Mouse (Mus musculus) naive thymus-derived CD4-positive, alpha-beta T cell, adult 2 months (primary cell): Measurements from ENCODE around the gene Mad2l2.

Experiments
- DNase-seq: peaks from one replicate; pipeline ENCODE4 v3.0.0-alpha.2; 2011; ENCODE audit warnings: low read depth

Mad2l2 gene

DNA sequence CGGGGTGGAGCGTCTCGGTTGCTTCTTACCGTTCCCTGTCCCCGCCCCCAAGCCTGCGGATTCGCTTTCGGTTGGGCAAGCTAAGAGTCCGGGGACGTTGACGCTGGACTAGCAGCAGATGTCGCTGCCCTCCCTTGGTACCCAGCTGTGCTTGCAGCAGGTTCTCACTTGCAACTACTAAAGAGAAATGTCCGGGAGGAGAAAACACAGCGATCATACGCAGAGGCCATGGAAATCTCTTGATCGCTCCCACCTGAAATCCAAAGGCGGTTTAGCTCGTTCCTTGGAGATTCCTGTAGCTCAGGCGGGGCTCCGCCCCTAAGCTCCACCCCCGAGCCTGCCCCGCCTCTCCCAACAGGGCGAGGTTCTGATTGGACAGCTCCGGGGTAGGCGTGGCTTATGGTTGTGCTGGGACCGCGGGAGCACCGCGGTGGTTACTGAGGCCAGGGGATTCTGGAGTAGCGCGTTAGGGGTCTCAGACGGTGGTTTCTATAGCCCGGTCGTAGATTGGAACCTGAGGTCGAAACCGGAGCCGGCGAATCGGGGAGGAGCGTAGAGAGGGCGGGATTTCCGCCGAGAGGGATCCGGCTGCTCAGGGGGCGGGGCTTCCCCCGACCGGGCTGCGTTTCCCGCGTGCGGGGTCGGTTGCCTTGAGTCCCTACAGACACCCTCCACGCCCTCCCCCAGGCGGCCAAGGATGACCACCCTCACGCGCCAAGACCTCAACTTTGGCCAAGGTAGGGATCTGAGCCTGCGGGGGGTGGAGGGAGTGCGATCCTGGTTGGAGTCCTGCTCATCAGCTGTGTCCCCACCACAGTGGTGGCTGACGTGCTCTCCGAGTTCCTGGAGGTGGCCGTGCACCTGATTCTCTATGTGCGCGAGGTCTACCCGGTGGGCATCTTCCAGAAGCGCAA lies 10.2 kb downstream of the Mad2l2 start:
- DNase-seq: peak; percentile 96

DNA sequence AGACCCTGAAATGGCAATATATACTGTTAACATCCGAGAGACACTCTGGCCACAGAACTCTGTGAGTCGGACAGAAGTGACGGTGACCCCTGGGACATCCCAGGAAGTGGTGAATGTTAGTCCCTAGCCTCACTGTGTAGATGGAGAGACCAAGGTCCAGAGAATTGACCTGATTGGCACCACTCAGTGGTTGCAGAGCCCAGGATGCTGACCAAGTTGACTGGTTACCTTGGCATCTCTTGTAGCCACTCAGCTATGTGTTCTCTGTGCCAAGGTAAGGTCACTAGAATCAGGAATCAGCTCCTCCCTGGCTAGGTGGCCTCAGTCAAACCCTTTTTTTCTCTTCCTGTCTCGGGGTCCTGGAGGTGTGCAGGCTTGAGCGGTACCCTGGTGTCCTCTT lies 13.5 kb downstream of the Mad2l2 start:
- DNase-seq: no peak

DNA sequence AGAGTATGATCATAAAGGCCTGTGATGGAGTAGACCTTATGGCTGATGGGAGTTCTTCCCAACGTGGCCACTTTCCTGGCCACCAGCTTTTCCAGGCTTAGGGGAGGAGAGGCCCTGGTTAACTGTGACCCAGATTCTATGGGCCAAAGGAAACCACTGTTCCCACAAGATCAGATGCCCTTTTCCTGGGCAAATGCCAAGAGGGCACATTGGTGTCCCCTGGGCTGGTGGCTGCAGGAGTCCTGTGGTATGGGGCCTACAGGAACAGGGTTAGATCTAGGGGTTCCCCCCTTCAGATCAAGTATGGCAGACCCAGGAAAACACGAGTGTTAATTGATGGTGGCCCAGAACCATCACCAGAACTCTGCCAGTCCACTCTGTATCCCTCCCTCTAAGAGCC lies 17.5 kb downstream of the Mad2l2 start:
- DNase-seq: no peak

DNA sequence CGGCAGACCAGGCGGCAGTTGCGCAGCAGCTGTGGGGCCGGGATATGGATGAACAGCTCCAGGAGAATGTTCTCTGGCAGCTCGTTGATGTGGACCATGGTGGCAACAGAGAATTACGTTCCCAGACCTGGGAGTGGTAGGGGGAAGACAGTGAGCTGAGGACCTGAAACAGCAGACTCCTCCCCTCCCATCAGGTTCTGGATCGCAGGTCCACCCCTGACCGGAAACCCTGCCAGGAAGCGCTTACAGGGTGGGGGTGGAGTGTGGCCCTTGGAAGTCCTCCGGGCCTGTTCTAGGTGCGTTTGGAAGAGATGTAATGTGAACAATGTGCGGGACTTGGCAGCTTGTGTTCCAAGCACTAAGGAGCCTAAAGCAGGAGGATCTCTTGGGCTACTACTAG lies 19.4 kb downstream of the Mad2l2 start:
- DNase-seq: no peak

DNA sequence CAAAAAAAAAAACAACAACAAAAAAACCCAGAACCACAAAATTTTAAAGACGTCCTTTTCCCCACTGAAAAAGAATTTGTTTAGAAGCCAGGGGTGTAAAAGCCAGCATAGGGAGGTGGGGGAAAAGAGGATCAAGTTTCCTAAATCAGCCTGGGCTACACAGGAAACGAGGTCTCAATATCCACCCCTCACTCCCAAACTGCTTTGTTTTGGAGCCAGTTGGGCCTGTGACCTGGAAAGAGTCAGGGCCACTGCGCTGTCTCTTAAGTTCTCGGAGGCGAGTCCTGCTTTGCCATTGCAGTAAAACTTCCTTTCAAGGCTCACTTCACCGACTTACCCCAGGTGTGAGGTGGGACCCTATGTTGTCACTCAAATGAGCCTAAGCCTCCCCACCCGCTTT lies 20.1 kb downstream of the Mad2l2 start:
- DNase-seq: no peak

DNA sequence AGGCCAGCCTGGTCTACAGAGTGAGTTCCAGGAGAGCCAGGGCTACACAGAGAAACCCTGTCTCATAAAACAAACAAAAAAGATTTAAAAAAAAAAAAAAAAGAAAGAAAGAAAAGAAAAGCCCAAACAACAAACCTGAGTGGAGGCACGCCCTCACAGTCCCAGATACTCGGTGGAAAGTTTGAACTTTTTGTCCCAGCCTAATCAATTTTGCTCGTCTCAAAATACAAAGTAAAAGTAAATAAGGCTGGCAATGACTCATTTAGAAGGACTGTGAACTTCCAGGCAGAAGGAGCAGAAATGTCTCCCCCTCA lies 20.7 kb downstream of the Mad2l2 start:
- no peak for DNase-seq

DNA sequence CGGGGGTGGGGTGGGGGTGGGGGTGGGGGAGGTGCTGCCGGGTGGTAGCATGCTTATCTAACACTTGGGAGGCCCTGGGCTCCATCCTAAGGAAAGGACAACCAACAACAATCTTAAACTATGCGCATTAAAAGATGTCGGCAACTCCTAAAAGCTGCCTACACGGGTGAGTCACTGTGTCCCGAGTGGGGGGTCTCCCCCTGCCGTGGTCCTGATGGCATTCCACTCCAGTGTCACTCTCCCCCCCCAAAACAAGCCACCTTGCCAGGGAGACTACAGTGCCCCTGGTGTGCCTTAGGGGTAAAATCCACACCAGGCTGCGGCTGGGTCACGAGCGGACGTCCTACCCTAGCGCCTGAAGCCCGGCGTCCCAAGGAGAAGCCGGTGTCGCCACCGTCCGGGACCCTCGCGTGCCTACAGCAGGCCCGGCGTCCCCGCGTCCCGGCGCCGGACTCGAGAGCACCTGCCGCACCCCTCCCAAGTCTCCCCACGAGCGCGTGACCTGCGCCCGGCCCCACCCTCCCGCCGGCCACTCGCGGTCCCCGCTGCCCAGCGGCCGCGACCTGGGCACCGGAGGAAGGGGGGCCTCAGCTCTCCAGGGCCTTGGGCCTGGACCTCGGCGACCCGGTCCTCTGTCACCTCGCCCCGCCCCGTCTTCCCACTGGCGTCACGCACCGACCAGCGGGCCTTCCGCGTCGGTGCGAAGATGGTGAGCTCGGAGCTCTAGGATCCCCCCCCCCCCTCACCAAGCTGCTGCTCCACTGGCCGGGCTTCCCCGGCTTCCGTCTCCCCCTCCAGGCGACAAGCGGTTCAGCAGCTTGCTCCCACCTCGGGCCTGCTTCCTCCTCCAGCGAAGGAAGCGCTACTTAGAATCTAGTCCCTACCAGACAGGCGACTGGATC lies 21.3 kb downstream of the Mad2l2 start, which contains the start of gene Fbxo6:
Gene Fbxo6, minus strand, starts transcription at position 874 of the 902 bp plus-strand sequence.
- DNase-seq: peak; percentile 94

DNA sequence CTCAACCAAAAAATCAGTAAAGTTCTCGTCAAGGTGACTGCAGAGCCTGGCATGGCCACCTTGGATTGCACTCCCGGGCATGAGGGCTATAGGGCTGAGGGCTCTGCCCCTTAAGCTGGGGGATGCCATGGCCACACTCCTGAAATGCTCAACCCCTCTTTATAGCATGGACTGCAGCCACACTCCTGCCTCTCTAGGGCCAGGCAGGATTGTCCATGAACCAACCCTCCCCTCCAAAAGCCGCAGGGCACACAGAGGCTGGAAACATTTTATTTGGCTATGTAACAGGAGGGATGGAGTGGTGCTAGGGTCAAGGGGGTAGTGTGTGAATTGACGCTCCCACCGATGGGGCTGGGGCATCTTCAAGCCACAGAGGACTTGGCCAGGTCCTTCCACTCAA lies 22.4 kb downstream of the Mad2l2 start:
- no peak for DNase-seq

DNA sequence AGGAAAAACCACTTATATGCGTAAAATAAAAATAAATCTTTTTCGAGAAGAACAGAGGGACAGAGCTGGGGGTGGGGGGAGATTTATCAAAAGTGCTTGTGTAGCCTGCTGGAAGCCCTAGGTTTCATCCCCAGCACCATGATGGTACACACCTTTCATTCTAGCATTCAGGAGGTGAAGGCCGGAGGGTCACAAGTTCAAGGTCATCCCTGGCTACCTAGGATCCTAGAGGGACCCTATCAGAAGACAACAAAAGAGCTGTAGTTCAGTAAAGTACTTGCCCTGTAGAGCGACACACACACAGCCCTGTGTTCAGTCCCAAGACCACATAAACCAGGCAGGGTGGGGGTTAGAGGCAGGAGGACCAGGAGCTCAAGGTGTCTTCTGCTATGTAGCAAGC lies 23.8 kb downstream of the Mad2l2 start:
- DNase-seq: no peak

DNA sequence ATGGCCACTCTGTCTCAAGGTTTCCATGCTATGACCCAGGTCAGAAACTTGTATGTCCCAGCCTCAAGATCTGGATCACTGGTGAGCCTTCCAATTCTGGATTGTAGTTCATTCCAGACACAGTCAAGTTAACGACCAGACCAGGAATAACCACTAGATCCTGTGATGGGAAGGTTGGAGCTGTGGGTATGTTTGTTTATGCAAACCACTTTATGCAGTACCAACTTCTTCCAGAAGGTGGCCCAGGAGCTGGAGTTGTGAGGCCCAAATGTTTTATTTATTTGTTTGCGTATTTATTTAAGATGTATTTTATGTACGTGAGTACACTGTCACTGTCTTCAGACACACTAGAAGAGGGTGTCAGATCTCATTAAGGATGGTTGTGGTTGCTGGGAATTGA lies 24.8 kb downstream of the Mad2l2 start:
- DNase-seq: peak; percentile 71

DNA sequence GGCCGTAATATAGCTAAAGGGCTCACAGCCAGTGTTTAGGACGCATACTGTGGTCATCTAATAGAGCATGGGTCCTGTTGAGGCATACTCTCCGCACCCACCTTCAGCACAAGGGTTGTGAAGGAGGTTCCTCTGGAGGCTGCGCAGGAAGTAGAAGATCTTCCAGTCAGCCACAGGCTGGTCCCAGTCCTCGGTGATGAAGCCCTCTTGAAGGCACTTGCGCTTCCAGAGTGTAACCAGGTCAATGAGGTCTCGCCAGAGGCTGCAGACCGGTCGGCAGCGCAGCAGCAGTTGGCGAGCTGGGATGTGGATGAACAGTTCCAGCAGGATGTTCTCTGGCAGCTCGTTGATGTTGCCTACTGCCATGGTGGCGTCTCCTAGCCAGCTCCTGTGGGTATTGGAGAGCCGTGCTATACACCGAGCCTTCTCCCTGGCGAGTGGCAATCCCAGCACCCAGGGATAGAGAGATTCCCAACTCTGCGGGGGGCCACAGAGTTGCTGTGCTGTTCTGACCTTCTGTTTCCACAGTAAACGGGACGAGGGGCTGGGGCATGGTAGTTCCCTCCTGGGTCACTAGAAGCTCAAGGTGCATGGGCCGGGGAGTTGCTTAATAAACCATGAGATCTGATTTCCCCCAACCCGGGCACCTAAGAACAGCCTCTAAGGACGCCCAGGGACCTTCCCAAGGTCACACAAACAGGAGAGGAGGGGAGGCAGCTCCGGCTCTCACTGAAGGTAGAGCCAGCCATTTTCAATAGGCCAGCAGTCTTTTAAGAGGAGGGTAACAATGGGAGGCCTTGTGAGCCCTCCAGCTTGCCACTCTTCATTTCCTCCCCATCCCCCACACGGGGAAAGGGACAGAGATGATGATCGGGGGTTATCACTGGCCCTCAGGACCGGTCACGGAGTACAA lies 28.5 kb downstream of the Mad2l2 start:
- DNase-seq: peak; percentile 30

DNA sequence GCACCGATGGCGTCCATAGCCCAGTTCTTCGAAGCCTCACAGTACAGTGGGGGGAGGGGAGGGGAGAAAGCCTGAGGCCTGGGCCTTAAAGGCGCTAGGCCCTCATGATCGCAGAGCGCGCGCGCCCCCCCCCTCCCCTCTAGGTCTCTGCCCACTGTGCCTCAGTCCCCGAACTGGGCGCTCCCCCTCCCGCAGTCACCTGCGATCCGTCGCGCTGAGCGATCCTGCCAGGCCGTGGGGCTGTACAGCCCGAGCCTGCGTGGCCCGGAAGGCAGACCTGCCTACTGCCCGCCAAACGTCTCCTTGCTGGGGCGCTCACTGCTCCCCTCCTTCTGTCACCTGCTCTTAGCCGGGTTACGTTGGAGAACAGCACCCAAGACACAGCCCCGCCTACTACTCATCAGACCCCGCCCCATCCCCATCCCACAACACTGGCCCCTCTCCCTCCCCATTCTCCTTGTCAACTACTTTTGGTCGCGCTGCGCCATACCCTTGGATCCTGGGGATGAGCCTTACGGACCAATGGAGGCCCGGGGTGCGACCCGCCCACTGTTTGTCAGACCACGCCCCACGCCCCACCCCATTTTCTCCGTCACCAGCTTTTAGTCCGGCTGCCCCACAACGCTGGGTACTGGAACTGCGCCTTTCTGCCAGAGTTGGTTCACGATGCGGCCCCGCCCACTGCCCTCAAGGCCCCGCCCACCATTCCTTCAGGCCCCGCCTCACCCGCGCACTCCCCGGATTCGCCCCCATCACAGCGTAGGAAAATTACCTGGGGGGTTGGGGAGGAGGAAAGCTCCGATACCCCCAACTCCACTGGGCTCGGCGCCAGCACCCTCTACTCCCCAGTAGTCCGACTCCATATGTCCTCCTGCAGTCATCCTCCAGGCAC lies 29.6 kb downstream of the Mad2l2 start:
- peak; percentile 88 for DNase-seq

DNA sequence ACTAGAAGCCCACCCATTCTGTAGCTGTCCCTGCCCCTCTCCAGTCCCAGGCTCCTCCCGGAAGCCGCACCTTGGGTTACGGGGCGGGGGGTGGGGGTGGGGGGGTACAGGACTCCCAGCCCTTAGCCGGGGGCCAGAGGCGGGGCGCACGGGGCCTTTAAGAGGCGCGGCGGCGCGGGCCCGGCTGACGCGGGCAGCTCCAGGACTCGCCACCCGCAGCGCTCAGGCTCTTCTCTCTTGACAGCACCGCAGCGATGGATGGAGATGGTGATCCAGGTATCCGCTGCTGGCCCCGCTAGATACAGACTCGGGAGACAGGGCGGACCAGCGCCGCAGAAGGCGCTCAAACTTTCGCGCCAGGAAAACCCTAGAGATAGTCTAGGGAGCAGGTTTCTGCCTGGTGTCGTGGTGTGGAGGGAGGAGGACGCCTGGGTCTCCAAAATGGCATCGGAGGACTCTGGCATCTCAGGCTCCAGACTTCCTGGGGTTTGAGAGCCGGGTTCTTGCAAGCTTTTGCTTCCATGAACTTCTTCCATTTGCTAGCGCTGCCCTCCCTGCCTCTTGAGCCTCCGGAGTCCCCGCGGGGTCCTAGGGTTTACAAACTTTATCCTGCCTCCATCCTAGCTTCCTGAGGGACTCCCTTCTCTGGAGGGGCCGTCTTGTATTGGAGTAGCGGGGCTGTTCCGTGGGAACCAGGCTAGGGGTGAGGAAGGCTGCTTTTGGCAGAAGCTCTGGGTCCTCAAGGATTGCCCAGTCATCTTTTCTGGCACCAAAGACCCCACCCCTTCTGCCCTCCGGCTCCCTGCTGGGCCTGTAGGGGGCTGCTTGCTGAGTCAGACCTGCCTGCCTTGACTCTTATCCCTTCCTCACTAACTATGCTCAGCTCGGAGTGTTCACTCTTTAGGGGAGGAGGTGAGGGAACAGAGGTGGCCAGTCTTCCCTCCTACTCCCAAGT lies 30.5 kb downstream of the Mad2l2 start, which contains the start of the genes Fbxo44 and Fbxo2:
Gene Fbxo44, minus strand, starts transcription at position 47 of the 955 bp plus-strand sequence.
Gene Fbxo2, plus strand, starts transcription at position 186 of the 955 bp plus-strand sequence.
- DNase-seq: no peak

DNA sequence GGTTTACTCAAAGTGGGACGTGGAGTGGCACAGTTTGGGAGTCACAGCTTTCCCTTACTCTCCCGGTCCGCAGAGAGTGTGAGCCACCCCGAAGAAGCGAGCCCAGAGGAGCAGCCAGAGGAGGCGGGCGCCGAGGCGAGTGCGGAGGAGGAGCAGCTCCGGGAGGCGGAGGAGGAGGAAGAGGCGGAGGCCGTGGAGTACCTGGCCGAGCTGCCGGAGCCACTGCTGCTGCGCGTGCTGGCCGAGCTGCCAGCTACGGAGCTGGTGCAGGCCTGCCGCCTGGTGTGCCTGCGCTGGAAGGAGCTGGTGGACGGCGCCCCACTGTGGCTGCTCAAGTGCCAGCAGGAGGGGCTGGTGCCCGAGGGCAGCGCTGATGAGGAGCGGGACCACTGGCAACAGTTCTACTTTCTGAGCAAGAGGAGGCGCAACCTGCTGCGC lies 33.8 kb downstream of the Mad2l2 start:
- peak; percentile 84 for DNase-seq

DNA sequence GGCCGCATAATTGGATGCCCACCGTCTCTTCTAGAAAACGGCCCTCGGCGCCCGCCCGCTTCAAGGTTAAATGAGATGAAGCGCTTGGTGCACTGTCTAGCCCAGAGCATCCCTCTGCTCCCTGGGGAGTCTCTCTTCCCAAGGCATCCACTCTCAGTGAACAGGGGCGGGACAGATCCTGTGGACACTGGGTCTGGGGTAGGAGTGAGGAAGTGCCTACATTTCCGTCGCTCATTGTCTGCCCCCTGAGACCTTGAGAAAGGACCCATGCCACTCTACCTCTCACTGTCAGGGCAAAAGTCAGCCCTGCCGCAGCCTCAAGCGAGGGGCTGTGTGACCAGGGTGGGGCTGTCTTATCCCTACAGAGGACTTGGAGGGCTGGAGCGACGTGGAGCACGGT lies 34.3 kb downstream of the Mad2l2 start:
- DNase-seq: no peak

DNA sequence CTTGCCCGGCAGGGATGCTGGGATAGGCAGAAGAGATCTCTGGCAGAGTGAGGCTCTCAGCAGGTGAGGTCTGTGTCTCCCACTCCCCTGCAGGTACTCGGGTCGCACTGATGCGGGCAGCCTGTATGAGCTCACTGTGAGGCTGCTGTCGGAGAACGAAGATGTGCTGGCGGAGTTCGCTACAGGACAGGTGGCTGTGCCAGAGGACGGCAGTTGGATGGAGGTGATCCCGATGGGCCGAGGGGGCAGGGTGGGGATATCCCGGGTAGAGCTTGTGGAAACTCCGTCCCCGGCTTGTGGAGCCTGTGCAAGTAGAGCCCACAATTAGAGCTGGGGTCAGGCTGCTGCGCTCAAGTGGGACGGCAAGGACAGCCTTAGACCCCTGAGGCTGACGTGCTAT lies 35.4 kb downstream of the Mad2l2 start:
- DNase-seq: no peak

DNA sequence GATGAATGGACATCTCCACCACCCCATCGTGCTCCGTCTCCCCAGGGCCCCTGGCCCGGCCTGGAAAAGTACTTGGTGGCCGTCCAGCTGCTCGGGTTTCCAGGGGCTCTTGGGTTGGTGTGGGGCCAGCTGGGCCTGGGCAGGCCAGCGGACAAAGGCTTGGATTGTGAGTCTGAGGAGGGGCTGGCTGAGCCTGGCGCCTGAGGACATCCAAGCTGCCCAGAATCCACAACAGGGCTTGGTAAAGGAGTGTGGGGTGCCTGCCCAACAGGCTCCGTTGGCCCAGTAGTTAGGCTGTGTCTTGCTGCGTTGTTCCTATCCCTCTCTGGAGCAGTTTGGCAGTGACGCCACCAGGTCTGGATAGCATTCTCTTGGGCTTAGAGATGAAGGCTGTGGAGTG lies 36.2 kb downstream of the Mad2l2 start:
- DNase-seq: no peak

DNA sequence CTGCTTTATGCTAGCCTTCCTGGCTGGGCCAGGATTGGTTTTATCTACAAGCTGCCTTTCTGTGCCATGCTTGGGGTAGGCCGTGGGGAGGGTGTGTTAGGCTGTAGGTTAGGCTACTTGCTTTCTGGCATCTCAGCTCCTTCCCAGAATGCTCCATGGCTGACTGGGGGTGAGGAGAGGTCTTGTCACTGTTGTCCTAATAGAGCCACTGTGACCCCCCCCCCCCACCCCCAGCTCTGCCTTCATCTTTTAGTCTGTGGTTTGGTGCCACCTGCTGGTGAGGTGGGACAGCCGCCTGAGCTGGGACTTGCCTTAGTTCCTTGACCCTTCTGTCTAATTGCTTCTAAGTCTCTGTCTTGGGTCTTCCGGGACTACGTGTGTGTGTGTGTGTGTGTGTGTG lies 36.8 kb downstream of the Mad2l2 start:
- DNase-seq: peak; percentile 83

DNA sequence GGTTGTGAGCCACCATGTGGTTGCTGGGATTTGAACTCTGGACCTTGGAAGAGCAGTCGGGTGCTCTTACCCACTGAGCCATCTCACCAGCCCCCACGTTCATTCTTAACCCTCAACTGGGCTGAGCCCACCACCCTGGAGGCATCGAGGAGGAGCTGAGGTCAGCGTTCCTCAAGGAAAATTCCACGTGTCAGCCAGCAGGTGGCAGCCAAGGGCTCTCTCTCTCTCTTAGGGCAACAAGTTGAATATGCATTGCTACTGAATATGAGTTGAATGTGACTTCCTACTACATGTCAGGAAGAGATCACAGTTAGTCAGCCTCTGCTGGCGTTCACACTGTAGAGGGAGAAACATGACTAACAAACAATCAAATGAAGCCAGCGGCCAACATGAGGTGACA lies 38.1 kb downstream of the Mad2l2 start:
- peak; percentile 85 for DNase-seq

DNA sequence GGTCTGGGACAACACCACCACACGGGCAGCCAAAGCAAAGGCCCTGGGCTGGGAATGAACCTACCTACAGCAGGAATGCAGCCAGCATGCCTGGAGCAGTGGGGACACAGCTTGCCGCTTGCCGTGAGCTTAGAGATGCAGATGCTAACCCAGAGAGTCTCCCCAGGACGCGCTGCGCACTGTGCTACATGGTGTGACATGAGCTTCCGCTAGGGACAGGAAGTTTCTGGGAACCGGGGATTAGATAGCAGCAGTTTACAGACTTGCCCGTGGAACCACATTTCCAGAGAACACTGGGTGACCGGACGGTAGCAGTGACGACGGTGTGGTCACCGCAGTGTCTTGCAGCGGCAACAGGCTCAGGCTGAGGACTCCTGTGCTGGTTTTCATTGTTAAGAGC lies 39.4 kb downstream of the Mad2l2 start:
- DNase-seq: peak; percentile 32
